Comparison of ENCODE assay signal across 15 mouse cellular contexts in the genomic region with DNA sequence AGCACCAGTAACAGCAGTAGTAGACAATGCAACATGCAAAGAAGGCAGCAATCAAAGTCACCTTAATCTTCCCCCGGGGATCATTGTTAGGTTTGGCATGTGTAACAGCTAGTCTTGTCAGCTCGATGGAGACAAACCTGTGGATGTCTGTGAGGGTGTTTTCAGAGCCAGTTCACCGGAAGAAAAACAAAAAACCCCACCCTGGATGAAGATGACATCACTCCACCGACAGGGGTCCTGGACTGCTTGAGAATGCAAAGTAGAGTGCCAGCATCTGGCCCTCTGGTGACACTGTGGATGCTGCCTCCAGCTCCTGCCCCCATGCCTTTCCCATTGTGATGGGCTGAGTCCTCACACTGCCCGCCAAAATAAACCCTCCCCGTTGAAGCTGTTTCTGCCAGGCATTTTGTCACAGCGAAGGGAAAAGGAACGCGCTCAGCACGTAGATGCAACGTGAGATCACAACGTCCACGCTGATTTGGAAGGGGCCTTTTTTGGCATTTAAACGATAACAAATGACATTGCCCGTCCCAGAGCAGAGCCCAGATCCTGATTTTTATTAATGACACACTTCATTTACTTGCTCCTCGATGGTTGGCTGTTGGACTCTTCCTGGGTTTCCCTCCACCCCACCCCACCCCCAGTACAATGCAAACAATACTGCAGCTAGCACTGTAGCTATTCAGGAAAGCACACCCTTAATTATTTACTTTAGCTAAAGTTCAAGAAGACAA.
DNase-seq lines count a peak whose midpoint lies in the region; ATAC-seq lines count a peak whose summit lies in the region.
"Had no signal": no experiment of that assay in that cellular context is flagged by ENCODE, and none has a peak within 500 bp of the region (broad histone marks: within the 10 kb centered on the region; RNA-seq: fewer than 3 reads in every experiment).

No protein-coding gene starts in this region.

- H3K36me3 ChIP-seq in heart, embryonic 15.5 days, result no peaks in the 10 kb centered on the region
- no peaks in the 10 kb centered on the region for H3K36me3 ChIP-seq in heart, embryonic 11.5 days (ENCODE audit: control insufficient read depth, insufficient read depth, low read length)
- H3K36me3 ChIP-seq in embryonic facial prominence, embryonic 15.5 days, result no peaks in the 10 kb centered on the region
- no peaks in the 10 kb centered on the region for H3K36me3 ChIP-seq in forebrain, embryonic 16.5 days (ENCODE audit: control insufficient read depth, insufficient read depth)
- no peaks in the 10 kb centered on the region for H3K36me3 ChIP-seq in hindbrain, embryonic 11.5 days (ENCODE audit: control insufficient read depth, insufficient read depth, low read length)
- H3K36me3 ChIP-seq: hindbrain, embryonic 12.5 days had no signal

- no peak overlapping the region for H3K4me3 ChIP-seq in heart, embryonic 15.5 days
- H3K4me3 ChIP-seq in heart, embryonic 11.5 days (ENCODE audit: low read depth, low read length), result no peak overlapping the region
- no peak overlapping the region for H3K4me3 ChIP-seq in embryonic facial prominence, embryonic 15.5 days (replicated peaks)
- no peak overlapping the region for H3K4me3 ChIP-seq in forebrain, embryonic 16.5 days (replicated peaks; ENCODE audit: low read length)
- no peak overlapping the region for H3K4me3 ChIP-seq in hindbrain, embryonic 11.5 days (ENCODE audit: low read depth, low read length)
- H3K4me3 ChIP-seq: hindbrain, embryonic 12.5 days had no signal

- no peaks in the 10 kb centered on the region for H3K9me3 ChIP-seq in heart, embryonic 15.5 days (replicated peaks)
- H3K9me3 ChIP-seq in heart, embryonic 11.5 days (replicated peaks; ENCODE audit: control insufficient read depth, low read length), result no peaks in the 10 kb centered on the region
- H3K9me3 ChIP-seq in embryonic facial prominence, embryonic 15.5 days (replicated peaks), result no peaks in the 10 kb centered on the region
- no peaks in the 10 kb centered on the region for H3K9me3 ChIP-seq in forebrain, embryonic 16.5 days (ENCODE audit: control insufficient read depth, low read length)
- H3K9me3 ChIP-seq in hindbrain, embryonic 11.5 days (ENCODE audit: control insufficient read depth, low read length), result no peaks in the 10 kb centered on the region
- H3K9me3 ChIP-seq: hindbrain, embryonic 12.5 days had no signal

- no peaks in the 10 kb centered on the region for H3K27me3 ChIP-seq in heart, embryonic 15.5 days
- no peaks in the 10 kb centered on the region for H3K27me3 ChIP-seq in heart, embryonic 11.5 days (ENCODE audit: control insufficient read depth, insufficient read depth, low read length)
- H3K27me3 ChIP-seq in embryonic facial prominence, embryonic 15.5 days, result no peaks in the 10 kb centered on the region
- H3K27me3 ChIP-seq in forebrain, embryonic 16.5 days (replicated peaks; ENCODE audit: control insufficient read depth, insufficient read depth, low read length), result no peaks in the 10 kb centered on the region
- no peaks in the 10 kb centered on the region for H3K27me3 ChIP-seq in hindbrain, embryonic 11.5 days (ENCODE audit: control insufficient read depth, insufficient read depth, low read length)

- H3K4me1 ChIP-seq in heart, embryonic 15.5 days (replicated peaks), result peaks cover 45% of the 10 kb centered on the region
- peaks cover 39% of the 10 kb centered on the region for H3K4me1 ChIP-seq in heart, embryonic 11.5 days (ENCODE audit: control insufficient read depth, insufficient read depth, low read length)
- peaks cover 77% of the 10 kb centered on the region for H3K4me1 ChIP-seq in embryonic facial prominence, embryonic 15.5 days
- H3K4me1 ChIP-seq in forebrain, embryonic 16.5 days (replicated peaks; ENCODE audit: control insufficient read depth, insufficient read depth, low read length), result peaks cover 39% of the 10 kb centered on the region
- peaks cover 3% of the 10 kb centered on the region for H3K4me1 ChIP-seq in hindbrain, embryonic 11.5 days (replicated peaks; ENCODE audit: control insufficient read depth, insufficient read depth, low read length)

- no peak overlapping the region for H3K9ac ChIP-seq in heart, embryonic 15.5 days
- no peak overlapping the region for H3K9ac ChIP-seq in heart, embryonic 11.5 days (ENCODE audit: low read depth, low read length)
- H3K9ac ChIP-seq in embryonic facial prominence, embryonic 15.5 days, result no peak overlapping the region
- H3K9ac ChIP-seq in forebrain, embryonic 16.5 days (replicated peaks; ENCODE audit: low read depth, low read length), result no peak overlapping the region
- no peak overlapping the region for H3K9ac ChIP-seq in hindbrain, embryonic 11.5 days (ENCODE audit: low read depth, low read length)
- H3K9ac ChIP-seq: forebrain, postnatal 0 days; hindbrain, embryonic 12.5 days had no signal

- no peak for ATAC-seq in heart, embryonic 15.5 days (replicated peaks; ENCODE audit: insufficient number of reproducible peaks, insufficient read depth, low FRiP score, low read depth)
- ATAC-seq in heart, embryonic 11.5 days (replicated peaks; ENCODE audit: insufficient number of reproducible peaks, low FRiP score, low TSS enrichment), result no peak
- 0 out of 2 replicates have a peak, but pooled peaks have one; percentile 20 for ATAC-seq in embryonic facial prominence, embryonic 15.5 days (ENCODE audit: insufficient number of reproducible peaks, low FRiP score, low TSS enrichment, low read depth)
- ATAC-seq in megakaryocyte, adult 5-6 weeks (ENCODE audit: poor library complexity, severe bottlenecking), result no peak
- ATAC-seq in forebrain, embryonic 16.5 days, result no peak
- no peak for ATAC-seq in hindbrain, embryonic 11.5 days (ENCODE audit: low FRiP score)
- ATAC-seq: activated CD4-positive, CD25-positive, alpha-beta regulatory T cell, adult 4 months; forebrain, postnatal 0 days had no signal

- H3K27ac ChIP-seq in heart, embryonic 15.5 days, result peak overlapping the region; percentile 55
- no peak overlapping the region for H3K27ac ChIP-seq in heart, embryonic 11.5 days (ENCODE audit: low read depth, low read length)
- peak overlapping the region; percentile 61 for H3K27ac ChIP-seq in embryonic facial prominence, embryonic 15.5 days (replicated peaks)
- H3K27ac ChIP-seq in forebrain, embryonic 16.5 days (ENCODE audit: low read length), result no peak overlapping the region
- no peak overlapping the region for H3K27ac ChIP-seq in hindbrain, embryonic 11.5 days (ENCODE audit: low read depth, low read length)
- H3K27ac ChIP-seq: hindbrain, embryonic 12.5 days had no signal

- peak; percentile 60 for DNase-seq in R1 (ENCODE audit: low read depth, low spot score)
- peak; percentile 69 for DNase-seq in lung, postnatal 10 days
- no peak for DNase-seq in hindbrain, embryonic 11.5 days (ENCODE audit: low spot score)
- DNase-seq: cerebellum, adult 18-20 months; forebrain, postnatal 0 days; gastrocnemius, postnatal 25 days; left cerebral cortex, postnatal 4 days; thymus, postnatal 25 days had no signal

- no peak overlapping the region for H3K4me2 ChIP-seq in heart, embryonic 15.5 days
- no peak overlapping the region for H3K4me2 ChIP-seq in heart, embryonic 11.5 days
- H3K4me2 ChIP-seq in embryonic facial prominence, embryonic 15.5 days (replicated peaks), result no peak overlapping the region
- no peak overlapping the region for H3K4me2 ChIP-seq in forebrain, embryonic 16.5 days (ENCODE audit: low read length)
- no peak overlapping the region for H3K4me2 ChIP-seq in hindbrain, embryonic 11.5 days (replicated peaks; ENCODE audit: low read depth, low read length)
- H3K4me2 ChIP-seq: hindbrain, embryonic 12.5 days had no signal

- 58% methylated on average over 16 of the region's 16 CpGs for WGBS in heart, embryonic 15.5 days
- 70% methylated on average over 16 of the region's 16 CpGs for WGBS in heart, embryonic 11.5 days (ENCODE audit: insufficient replicate concordance)
- WGBS in embryonic facial prominence, embryonic 15.5 days, result 47% methylated on average over 16 of the region's 16 CpGs
- WGBS in forebrain, embryonic 16.5 days, result 64% methylated on average over 16 of the region's 16 CpGs
- WGBS in hindbrain, embryonic 11.5 days, result 75% methylated on average over 16 of the region's 16 CpGs

Comparison
In these comparisons a context has a peak if more than half of its experiments do, and no peak if none do; other contexts are left out.
1. H3K27ac ChIP-seq: peak in heart, embryonic 15.5 days (single experiment) and embryonic facial prominence, embryonic 15.5 days (single experiment); none in heart, embryonic 11.5 days (single experiment), forebrain, embryonic 16.5 days (single experiment) and hindbrain, embryonic 11.5 days (single experiment).